Mouse (Mus musculus) liver, adult (tissue): ENCODE measurements around the gene Aldh18a1.
A peak's percentile ranks its signal among the peaks of the same experiment; 100 is the strongest.

ENCODE experiments used
- GATA4 ChIP-seq: IDR thresholded peaks from 2 replicates; pipeline ENCODE4 v1.6.1; 2014; ENCODE audit warnings: mild to moderate bottlenecking, low read length; ENCODE audit not compliant: insufficient replicate concordance

Aldh18a1 gene

DNA sequence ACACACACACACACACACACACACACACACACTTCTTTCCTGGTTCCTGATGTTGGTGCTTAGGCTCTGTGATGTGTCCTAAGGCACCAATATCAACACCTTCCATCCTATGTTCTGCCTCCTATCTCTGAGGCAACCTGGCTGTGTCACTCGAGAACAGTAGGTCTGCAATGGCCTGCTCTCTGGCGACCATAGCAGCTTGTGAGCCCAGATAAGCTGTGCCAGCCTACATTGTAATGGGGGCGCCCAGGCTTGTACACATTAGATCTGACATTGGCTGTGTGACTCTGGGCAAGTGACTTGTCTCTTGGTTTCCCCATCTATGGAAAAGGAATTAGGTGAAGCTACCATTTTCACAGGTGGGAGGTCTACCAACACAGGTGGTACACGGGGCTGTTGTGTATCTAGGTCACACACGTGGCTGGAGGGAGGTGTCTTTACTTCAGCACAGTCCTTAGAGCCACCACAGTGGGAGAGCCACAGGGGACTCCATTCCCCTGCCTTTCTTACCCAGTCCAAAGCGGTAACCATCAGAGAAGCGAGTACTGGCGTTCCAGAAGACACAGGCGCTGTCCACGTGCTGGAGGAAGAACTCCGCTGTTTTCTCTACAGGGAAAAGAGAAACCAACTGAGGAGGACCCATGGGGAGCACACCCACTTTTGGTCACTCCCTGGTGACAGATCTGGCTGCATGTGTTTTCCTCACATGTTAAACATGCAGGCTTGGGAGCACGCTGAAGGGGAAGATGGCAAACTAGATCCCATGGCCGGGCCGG is 35.1 kb downstream of the Aldh18a1 start:
- TF ChIP-seq GATA4, result no peak

GRCm38 (mm10) chr19:40549516-40550135 is 38.6 kb downstream of the Aldh18a1 start:
- TF ChIP-seq GATA4, result no peak

- no peak for TF ChIP-seq GATA4
Observed at GRCm38 (mm10) chr19:40548796-40549515, 39.3 kb downstream of the Aldh18a1 start.

DNA sequence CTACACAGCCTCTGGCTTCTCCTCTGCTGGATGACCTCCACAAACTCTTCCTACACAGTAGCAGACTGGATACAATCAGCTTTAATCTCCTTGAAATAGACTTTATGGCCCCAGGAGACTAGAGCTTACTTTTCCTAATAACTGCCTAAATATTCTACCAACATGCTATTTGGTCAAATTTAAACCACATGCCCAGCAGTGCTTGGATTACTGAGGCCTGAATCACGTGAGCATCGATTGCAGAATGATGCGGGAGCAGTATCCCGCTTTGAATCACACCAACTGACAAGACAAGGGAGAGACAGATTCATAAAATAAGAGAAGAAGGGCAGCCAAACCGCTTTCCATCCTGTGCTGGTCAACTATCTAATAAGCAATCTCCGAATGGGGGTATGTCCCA is 39.9 kb downstream of the Aldh18a1 start:
- no peak for TF ChIP-seq GATA4

DNA sequence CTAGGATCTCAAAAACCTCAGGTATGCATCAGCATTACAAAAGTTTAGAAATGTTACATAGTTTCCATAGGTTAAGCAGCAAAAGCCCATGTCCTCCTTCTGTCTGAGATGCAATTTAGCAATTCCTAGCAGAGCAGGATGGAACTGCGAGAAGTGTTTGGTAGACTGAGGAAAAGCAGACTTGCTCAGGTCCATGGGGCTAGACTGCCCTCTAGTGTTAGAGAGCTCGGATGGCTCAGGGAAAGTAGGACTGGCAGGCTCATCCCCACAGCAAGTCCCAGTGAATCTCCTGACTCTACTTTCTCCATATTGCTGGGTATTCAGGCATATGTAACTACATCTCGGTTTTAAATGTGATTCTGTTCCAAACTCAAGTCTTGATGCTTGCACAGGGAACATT is 43.4 kb downstream of the Aldh18a1 start:
- no peak for TF ChIP-seq GATA4

DNA sequence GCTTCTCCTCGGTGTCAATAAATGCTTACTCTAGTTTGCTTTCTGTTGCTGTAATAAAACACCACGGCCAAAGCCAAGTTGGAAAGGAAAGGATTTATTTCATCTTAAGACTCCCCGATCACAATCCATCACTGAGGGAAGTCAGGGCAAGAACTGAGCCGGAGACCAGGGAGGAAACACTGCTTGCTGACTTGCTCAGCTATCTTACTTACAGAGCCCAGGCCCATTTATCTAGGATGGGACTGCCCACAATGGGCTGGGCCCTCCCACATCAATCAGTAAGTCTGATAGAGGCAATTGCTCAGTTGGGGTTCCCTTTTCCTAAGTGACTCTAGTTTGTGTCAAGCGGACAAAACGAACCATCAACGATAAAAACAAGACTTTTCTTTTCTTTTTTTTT is 45.5 kb downstream of the Aldh18a1 start:
- peak; percentile 90 for TF ChIP-seq GATA4

DNA sequence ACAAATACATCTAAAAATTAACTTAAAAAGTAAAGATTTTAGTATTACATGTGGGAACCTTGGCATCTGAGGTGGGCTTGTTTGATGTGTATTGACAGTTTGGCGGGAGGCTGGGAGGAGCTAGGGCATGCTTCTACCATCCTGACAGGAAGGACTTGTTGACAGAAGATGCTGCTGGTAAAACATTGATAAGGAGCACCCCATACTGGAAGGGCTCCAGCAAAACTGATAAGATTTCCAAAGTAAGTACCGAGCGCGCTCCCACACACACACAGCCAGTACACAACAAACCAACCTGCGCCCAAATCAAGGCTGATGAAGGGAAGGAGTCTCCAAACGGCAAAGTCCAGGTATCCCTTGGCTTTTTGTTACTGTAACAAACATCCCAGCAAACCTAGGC is 51.7 kb downstream of the Aldh18a1 start:
- TF ChIP-seq GATA4, result peak; percentile 77; the same call in 1 of the 2 replicates

DNA sequence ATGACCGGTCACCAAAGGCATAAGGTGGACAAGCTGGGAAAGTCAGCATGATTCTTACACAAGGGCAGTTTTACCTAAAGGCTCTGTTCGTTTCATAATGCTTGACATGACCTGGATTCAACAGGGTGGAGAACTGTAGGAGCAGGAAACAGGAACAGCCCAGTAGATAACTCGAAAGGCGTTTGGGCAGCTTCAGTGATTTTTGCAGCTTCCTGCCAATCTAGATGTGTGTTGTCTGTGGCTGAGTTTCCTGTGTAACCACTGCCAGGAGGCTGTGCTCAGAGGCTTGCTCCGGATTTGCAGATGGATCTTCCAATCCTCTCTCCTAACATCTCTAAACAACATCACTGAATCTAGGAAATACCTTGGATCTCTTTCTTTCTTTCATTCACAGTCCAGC is 55.7 kb downstream of the Aldh18a1 start:
- peak; percentile 97 for TF ChIP-seq GATA4

- TF ChIP-seq GATA4, result no peak
Observed at GRCm38 (mm10) chr19:40530323-40530722, 57.9 kb downstream of the Aldh18a1 start.

DNA sequence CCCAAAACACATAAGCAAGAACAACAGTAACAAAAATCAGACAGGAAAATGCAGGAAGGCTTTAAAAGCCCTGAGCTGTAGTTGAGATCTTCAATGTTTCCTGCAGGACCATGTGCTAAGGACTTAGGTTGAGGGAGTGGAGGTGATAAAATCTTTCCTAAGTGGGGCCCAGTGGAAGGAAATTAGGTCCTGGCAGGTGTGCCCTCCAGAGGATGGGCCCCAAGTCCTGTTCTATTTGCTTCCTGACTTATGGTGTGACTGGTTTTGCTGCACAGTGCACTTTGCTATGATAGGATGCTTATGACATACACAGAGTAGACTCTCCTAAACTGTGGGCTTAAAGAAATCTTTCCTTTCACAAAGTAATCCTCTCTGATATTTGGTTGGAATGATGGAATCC is 60.0 kb downstream of the Aldh18a1 start:
- no peak for TF ChIP-seq GATA4

DNA sequence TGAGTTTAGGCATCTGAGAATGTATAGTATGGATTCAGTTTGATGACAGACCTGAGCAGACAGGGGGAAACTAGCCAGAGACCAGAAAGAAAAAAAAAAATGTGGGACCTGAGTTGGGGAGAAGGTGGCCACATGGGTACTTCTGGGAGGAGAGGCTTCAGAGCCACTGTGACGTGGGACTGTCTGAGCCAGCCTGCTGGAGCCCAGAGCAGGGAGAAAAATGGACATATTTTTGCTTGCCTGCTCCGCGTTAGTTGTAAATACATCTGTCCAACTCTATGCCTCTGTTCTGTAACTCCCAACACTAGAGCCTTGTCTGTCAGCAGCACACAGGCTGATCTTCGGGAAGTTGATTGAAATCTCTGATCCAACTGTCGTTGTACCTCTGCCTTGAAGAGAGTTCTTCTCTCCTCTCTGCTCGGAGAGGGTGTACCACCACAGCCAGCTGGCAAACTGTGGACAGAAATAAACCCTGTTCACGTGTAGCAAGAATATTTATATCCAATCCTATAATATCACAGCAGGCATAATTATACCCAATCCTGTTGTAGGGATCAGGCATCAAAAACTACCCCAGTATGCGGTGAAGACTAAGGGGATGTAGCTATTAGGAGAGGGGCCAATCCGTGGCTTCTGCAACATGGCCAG is 61.8 kb downstream of the Aldh18a1 start:
- no peak for TF ChIP-seq GATA4

DNA sequence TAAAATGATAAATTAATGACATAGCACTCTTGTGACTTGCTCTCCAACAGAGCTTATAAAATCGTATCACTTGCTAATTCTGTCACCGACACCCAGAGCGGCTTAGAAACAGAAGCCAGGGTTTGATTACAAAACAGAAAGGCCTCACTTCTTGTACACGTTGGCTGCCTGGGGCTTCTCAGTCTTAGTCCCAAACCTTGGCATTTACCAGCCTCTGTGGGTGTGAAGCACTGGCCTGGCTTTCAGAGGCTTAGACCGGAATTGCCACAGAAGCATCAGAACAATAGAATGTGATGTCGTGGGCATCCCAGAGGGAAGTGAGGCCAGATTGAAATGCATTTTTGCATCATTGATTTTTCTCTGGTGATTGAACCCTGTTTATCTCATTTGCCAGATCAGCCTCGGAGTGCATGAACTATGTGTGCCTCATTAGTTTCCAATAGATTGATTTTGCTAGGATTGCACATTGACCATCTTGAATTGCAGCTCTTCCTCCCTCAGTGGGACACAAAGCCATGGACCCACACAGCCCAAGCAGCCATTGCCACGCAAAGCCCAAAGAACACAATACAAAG is 64.7 kb downstream of the Aldh18a1 start:
- TF ChIP-seq GATA4, result no peak

DNA sequence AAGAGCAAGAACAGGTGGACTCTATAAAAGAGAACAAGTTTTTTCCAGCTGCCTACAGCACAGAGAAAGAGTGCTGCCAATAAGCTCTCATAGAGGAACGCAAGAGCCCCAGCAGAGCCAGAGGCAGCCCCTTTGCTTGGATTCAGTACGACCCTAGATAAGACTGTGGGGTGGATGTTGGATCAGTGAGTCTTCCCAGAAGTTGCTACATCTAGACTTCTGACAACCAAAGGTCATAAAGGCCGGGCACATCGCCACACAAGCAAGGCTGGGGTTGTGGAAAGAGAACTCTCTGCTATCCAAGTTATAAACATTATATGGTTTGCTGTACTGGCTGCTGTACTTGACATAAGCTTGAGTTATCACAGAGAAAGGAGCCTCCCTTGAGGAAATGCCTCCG is 67.9 kb downstream of the Aldh18a1 start:
- TF ChIP-seq GATA4, result peak; percentile 30; the same call in 1 of the 2 replicates

DNA sequence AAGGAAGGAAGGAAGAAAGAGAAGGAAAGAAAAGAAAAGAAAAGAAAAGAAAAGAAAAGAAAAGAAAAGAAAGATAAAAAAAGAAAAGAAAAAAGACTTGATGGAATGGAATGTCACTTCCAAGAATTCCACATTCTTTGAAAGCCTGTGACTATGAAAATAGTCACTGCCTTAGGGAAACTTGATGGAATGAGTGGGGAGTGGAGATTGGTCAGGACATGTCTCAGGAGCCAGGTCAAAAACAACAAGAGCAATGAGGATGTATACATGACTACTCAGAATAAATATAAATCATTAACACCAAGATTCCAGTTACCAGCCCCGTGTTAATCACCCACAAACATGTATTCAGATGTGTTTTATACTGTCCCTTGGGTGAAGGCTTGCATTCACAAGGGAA is 69.6 kb downstream of the Aldh18a1 start:
- no peak for TF ChIP-seq GATA4

- no peak for TF ChIP-seq GATA4
Observed at GRCm38 (mm10) chr19:40515596-40515995, 72.7 kb downstream of the Aldh18a1 start.
